Comparison of ENCODE assay signal across 8 mouse cellular contexts in genomic region chr2:164725895-164726619, GRCm38 (mm10). TPM values are rescaled to one million over a fixed set of nuclear protein-coding genes. Genes with fewer than 3 reads are reported as not detected.
DNase-seq lines count a peak whose midpoint lies in the region; ATAC-seq and TF ChIP-seq lines count a peak whose summit lies in the region.

No protein-coding gene starts in this region.

- ATAC-seq in heart, embryonic 12.5 days (ENCODE audit: insufficient number of reproducible peaks, low FRiP score) = peak; percentile 48; the same call in 1 of the 2 replicates

- H3K27me3 ChIP-seq in MEL (ENCODE audit: control insufficient read depth in 1 of 2, insufficient read depth in 2 of 2, low read length in 2 of 2) = peaks cover 1 to 9% of the 10 kb centered on the region in 2 experiments; a peak in 3 of 4 replicates
- peaks cover 7% of the 10 kb centered on the region; the same call in 1 of the 2 replicates for H3K27me3 ChIP-seq in heart, embryonic 12.5 days (replicated peaks)

- H3K4me3 ChIP-seq in MEL (ENCODE audit: control insufficient read depth in 1 of 2, insufficient read depth in 1 of 2, low read depth in 2 of 2, low read length in 2 of 2) = no peak overlapping the region
- no peak overlapping the region for H3K4me3 ChIP-seq in heart, embryonic 12.5 days
- no peak overlapping the region for H3K4me3 ChIP-seq in lung, adult 2 months (replicated peaks; ENCODE audit: extremely low read depth, low read depth, low read length)

- peak; percentile 77 to 95 (median 88) for TF ChIP-seq CTCF in MEL (IDR thresholded peaks at IDR 0.05 in 2 of 3, conservative IDR thresholded peaks at IDR 0.05 in 1 of 3; ENCODE audit: control insufficient read depth in 1 of 3, insufficient read depth in 1 of 3, low read depth in 2 of 3, low read length in 3 of 3, poor library complexity in 1 of 3, severe bottlenecking in 1 of 3)
- TF ChIP-seq CTCF in lung, adult 2 months (IDR thresholded peaks at IDR 0.05; ENCODE audit: insufficient read depth, low read length) = peak; percentile 71

- no peak overlapping the region for H3K4me2 ChIP-seq in heart, embryonic 12.5 days

- TF ChIP-seq POLR2A in MEL (IDR thresholded peaks at IDR 0.05; ENCODE audit: control insufficient read depth in 1 of 2, insufficient read depth in 1 of 2, low read depth in 1 of 2, low read length in 2 of 2, poor library complexity in 1 of 2) = no peak
- TF ChIP-seq POLR2A in lung, adult 2 months (IDR thresholded peaks at IDR 0.05; ENCODE audit: borderline replicate concordance, extremely low read depth, low read depth, low read length) = no peak

- no peak for TF ChIP-seq EP300 in MEL (IDR thresholded peaks at IDR 0.05; ENCODE audit: low read depth in 1 of 2, low read length in 2 of 2)

- no peaks in the 10 kb centered on the region for H3K79me2 ChIP-seq in MEL (ENCODE audit: control insufficient read depth, insufficient read depth, low read length, poor library complexity)

- no peaks in the 10 kb centered on the region for H3K36me3 ChIP-seq in MEL (ENCODE audit: control insufficient read depth in 1 of 2, insufficient read depth in 2 of 2, low read length in 2 of 2)
- no peaks in the 10 kb centered on the region for H3K36me3 ChIP-seq in heart, embryonic 12.5 days

- H3K27ac ChIP-seq in MEL (ENCODE audit: control insufficient read depth, low read depth, low read length) = no peak overlapping the region
- no peak overlapping the region for H3K27ac ChIP-seq in heart, embryonic 12.5 days (ENCODE audit: poor library complexity, severe bottlenecking)

- WGBS in heart, embryonic 12.5 days = 25% methylated on average over 6 of the region's 6 CpGs
- WGBS in lung, adult 2 months = 16% methylated on average over 6 of the region's 6 CpGs

- H3K4me1 ChIP-seq in MEL (ENCODE audit: control insufficient read depth in 1 of 2, insufficient read depth in 2 of 2, low read length in 2 of 2) = no peaks in the 10 kb centered on the region
- no peaks in the 10 kb centered on the region for H3K4me1 ChIP-seq in heart, embryonic 12.5 days (replicated peaks)
- no peaks in the 10 kb centered on the region for H3K4me1 ChIP-seq in lung, adult 2 months (ENCODE audit: control insufficient read depth, insufficient read depth, low read length)

- TF ChIP-seq RAD21 in MEL (IDR thresholded peaks at IDR 0.05; ENCODE audit: low read depth, low read length) = peak; percentile 93

- no peaks in the 10 kb centered on the region for H3K9me3 ChIP-seq in MEL (replicated peaks; ENCODE audit: insufficient read depth, low read length)
- no peaks in the 10 kb centered on the region for H3K9me3 ChIP-seq in heart, embryonic 12.5 days (replicated peaks)

- no peak overlapping the region for H3K9ac ChIP-seq in MEL (ENCODE audit: control insufficient read depth, low read depth, low read length, poor library complexity, severe bottlenecking)
- no peak overlapping the region for H3K9ac ChIP-seq in heart, embryonic 12.5 days

- DNase-seq in 416B (ENCODE audit: low read depth) (peak; percentile 66), MEL (ENCODE audit: low read depth, low spot score) (peak; percentile 64)
- DNase-seq in cerebellum, postnatal 36 days = peak; percentile 58 to 67
- DNase-seq in kidney, postnatal 4 days = peak; percentile 84 to 87
- DNase-seq in lung, adult 2 months = peak; percentile 69
- DNase-seq in right cerebral cortex, adult 2 months (ENCODE audit: low spot score in 2 of 2) = peak; percentile 73 to 79
- DNase-seq in thymus, postnatal 4 days = peak; percentile 84

TF ChIP-seq in MEL, 35 proteins besides CTCF, POLR2A, EP300 and RAD21:
- peak; percentile 44; the same call in 1 of the 2 replicates for TF ChIP-seq BHLHE40 (IDR thresholded peaks at IDR 0.05; ENCODE audit: borderline replicate concordance, low read depth, low read length)
- TF ChIP-seq SIN3A (IDR thresholded peaks at IDR 0.05; ENCODE audit: low read length) = 0 out of 2 replicates have a peak, but pooled peaks have one; percentile 27
- peak; percentile 92 for TF ChIP-seq ZC3H11A (IDR thresholded peaks at IDR 0.05; ENCODE audit: low read depth, low read length)
- TF ChIP-seq SMC3 (IDR thresholded peaks at IDR 0.05; ENCODE audit: low read depth, low read length) = peak; percentile 97
- no peak for TF ChIP-seq ELF1 (IDR thresholded peaks at IDR 0.05; ENCODE audit: low read depth, low read length)

RNA-seq across cellular contexts. Expression of gene Spint5, which starts 11.0 kb away (rescaled TPM):
- not detected in 2 replicates for total RNA-seq in MEL (2012; rRNA removed)
- polyA plus RNA-seq in MEL (2012; ENCODE audit: insufficient read depth in 1 of 2, insufficient read length in 2 of 2, low read depth in 1 of 2, low replicate concordance in 2 of 2, missing spikeins in 1 of 2) = not detected
- polyA plus RNA-seq in heart, embryonic 12.5 days (2016; fragmentation: Nextera tagmentation; extraction: Ambion mirVana) = not detected in 2 replicates
- not detected in 2 replicates for polyA plus RNA-seq in lung, adult 2 months (2012; rRNA removed)

RNA-seq across cellular contexts. Expression of gene Wfdc3, which starts 19.7 kb away (rescaled TPM):
- total RNA-seq in MEL (2012; rRNA removed) = 0.20 and 0.31 TPM in 2 replicates
- under 1 TPM in 1 of 2 experiments, not detected in 1; 0.40 TPM for polyA plus RNA-seq in MEL (2012; ENCODE audit: insufficient read depth in 1 of 2, insufficient read length in 2 of 2, low read depth in 1 of 2, low replicate concordance in 2 of 2, missing spikeins in 1 of 2)
- polyA plus RNA-seq in heart, embryonic 12.5 days (2016; fragmentation: Nextera tagmentation; extraction: Ambion mirVana) = 0.32 and 0.71 TPM in 2 replicates
- 1.3 and 2.3 TPM in 2 replicates for polyA plus RNA-seq in lung, adult 2 months (2012; rRNA removed)

RNA-seq across cellular contexts. Expression of gene Dnttip1, which starts 19.7 kb away (rescaled TPM):
- total RNA-seq in MEL (2012; rRNA removed) = 20.6 and 20.9 TPM in 2 replicates
- polyA plus RNA-seq in MEL (2012; ENCODE audit: insufficient read depth in 1 of 2, insufficient read length in 2 of 2, low read depth in 1 of 2, low replicate concordance in 2 of 2, missing spikeins in 1 of 2) = 10 to 100 TPM in 1 of 2 experiments, not detected in 1; 59.9 TPM
- 62.9 and 71.0 TPM in 2 replicates for polyA plus RNA-seq in heart, embryonic 12.5 days (2016; fragmentation: Nextera tagmentation; extraction: Ambion mirVana)
- 25.5 and 63.1 TPM in 2 replicates for polyA plus RNA-seq in lung, adult 2 months (2012; rRNA removed)

RNA-seq across cellular contexts. Expression of gene Spint4, which starts 27.8 kb away (rescaled TPM):
- total RNA-seq in MEL (2012; rRNA removed) = not detected in 2 replicates
- polyA plus RNA-seq in MEL (2012; ENCODE audit: insufficient read depth in 1 of 2, insufficient read length in 2 of 2, low read depth in 1 of 2, low replicate concordance in 2 of 2, missing spikeins in 1 of 2) = not detected
- 0.35 TPM in 1 of 2 replicates, not detected in the other for polyA plus RNA-seq in heart, embryonic 12.5 days (2016; fragmentation: Nextera tagmentation; extraction: Ambion mirVana)
- not detected in 2 replicates for polyA plus RNA-seq in lung, adult 2 months (2012; rRNA removed)

RNA-seq across cellular contexts. Expression of gene Wfdc13, which starts 41.1 kb away (rescaled TPM):
- 0.12 TPM in 1 of 2 replicates, not detected in the other for total RNA-seq in MEL (2012; rRNA removed)
- polyA plus RNA-seq in MEL (2012; ENCODE audit: insufficient read depth in 1 of 2, insufficient read length in 2 of 2, low read depth in 1 of 2, low replicate concordance in 2 of 2, missing spikeins in 1 of 2) = not detected
- not detected in 2 replicates for polyA plus RNA-seq in heart, embryonic 12.5 days (2016; fragmentation: Nextera tagmentation; extraction: Ambion mirVana)
- 0.98 and 1.3 TPM in 2 replicates for polyA plus RNA-seq in lung, adult 2 months (2012; rRNA removed)
